Mouse (Mus musculus): Measurements from ENCODE around the gene Dffb. TPM values are rescaled to one million over a fixed set of nuclear protein-coding genes. Genes with fewer than 3 reads are reported as not detected.

Dffb gene
- total RNA-seq (2021) = 10 to 100 TPM; 11.1 to 12.7 TPM
- long read RNA-seq, partial matches to known transcripts = 0 of 3 reads
- long read RNA-seq, other reads (novel, unspliced or antisense) = 3 of 3 reads

GRCm38 (mm10) chr4:153974431-153975291 is at the start of gene Dffb, which contains the start of gene Cep104:
TSS of gene Dffb (minus strand) at chr4:153975126.
TSS of gene Cep104 (plus strand) at chr4:153975194.
- peak; percentile 92 to 97 for DNase-seq (ENCODE audit: low spot score in 2 of 2)

DNA sequence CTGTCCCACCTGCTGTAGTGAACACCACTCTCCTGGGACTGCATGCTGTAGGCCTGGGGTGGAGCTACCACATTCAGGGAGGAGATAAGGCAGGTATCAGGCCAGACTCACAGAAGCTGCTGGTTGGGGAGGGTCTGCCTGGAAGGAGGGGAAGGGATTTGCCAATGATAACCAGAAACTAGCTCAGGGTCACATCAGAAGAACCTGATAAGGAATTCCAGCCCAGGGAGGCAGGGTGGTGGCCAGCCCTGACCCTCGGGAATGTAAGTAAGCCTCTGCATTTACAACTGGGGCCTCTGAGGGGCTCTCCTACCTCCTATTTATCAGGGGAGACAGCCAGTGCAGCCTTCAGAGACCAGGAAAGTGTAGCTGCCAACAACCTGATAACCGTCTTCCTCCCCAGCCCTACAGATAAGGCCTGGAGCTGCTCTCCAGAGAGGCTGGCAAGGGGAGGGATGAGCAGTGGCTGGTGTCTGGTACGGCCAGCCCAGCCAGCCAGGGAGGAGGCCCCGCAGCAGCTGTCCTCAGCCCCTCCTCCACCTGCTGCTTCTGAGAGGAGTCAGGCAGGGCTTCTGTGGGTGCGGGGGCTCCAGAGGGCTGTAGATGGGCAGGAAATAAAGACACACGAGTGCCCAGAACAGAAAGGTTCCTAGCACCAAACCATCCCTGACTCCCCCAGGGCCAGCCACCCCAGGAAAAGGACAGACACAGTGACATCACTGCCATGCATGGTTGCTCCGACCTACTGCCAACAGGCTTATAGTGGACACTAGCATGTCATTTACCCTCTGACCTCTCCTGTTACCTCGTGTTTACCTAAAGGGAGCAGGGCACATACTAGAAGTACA is 49.1 kb upstream of the Dffb start:
- DNase-seq (ENCODE audit: low spot score in 2 of 2) = peak in 1 of 2 experiments; percentile 66

DNA sequence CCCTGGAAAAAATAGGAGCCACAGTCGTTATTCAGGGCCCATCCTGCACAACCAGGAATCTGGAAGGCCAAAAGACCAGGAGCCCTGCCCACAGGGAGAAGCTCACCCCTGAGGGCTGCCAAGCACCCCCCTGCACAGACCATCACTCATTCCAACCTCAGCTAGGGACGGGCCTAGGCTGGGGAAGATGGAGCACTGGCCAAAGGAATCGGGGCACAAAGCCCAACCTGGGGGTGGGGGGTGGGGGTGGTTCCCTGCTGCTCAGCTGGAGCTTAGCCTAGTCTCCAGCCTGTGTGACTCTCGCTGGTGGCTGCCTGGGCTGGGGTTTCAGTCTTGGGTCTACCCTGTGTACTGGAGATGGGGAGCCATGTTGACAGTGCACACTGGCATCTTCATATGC is 47.9 kb upstream of the Dffb start:
- peak in 1 of 2 experiments; percentile 27 for DNase-seq (ENCODE audit: low spot score in 2 of 2)

- no peak for DNase-seq (ENCODE audit: low spot score in 2 of 2)
Observed at GRCm38 (mm10) chr4:154022407-154022806, 47.5 kb upstream of the Dffb start.

DNA sequence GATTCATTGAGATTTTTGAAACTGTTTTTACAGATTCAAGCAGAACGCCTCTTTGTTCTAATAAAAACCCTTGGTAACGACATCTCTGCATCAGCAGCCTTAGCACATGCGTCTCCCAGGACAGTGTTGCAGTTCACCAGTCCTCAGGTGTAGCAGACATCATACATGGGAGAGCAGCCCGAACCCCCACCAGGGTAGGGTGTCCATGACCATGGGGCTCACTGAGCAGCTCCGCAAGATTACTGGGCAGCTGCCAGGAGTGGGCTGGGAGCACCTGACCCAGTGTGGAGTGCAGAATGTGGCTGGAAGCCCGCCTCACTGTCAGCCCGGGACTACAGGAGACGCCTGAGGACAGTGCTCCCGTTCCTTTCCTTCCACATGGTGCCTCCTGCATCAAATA is 46.5 kb upstream of the Dffb start:
- no peak for DNase-seq (ENCODE audit: low spot score in 2 of 2)

DNA sequence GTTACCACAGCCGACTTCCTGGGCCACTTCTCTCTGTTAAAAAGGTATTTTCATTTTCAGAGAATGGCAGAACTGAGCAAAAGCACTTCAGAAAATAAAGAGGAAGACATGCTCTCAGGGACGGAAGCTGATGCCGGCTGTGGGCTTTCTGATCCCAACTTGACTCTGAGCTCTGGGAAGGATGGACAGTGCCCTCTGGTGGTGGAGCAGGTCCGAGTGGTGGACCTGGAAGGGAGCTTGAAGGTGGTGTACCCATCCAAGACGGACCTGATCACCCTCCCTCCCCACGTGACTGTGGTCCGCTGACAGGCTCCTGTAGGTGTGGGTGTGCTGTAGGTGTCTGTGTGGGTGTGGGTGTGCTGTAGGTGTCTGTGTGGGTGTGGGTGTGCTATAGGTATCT is 44.6 kb upstream of the Dffb start:
- peak in 1 of 2 experiments; percentile 53 for DNase-seq (ENCODE audit: low spot score in 2 of 2)

- DNase-seq (ENCODE audit: low spot score in 2 of 2) = no peak
Observed at GRCm38 (mm10) chr4:154015476-154015875, 40.5 kb upstream of the Dffb start.

DNA sequence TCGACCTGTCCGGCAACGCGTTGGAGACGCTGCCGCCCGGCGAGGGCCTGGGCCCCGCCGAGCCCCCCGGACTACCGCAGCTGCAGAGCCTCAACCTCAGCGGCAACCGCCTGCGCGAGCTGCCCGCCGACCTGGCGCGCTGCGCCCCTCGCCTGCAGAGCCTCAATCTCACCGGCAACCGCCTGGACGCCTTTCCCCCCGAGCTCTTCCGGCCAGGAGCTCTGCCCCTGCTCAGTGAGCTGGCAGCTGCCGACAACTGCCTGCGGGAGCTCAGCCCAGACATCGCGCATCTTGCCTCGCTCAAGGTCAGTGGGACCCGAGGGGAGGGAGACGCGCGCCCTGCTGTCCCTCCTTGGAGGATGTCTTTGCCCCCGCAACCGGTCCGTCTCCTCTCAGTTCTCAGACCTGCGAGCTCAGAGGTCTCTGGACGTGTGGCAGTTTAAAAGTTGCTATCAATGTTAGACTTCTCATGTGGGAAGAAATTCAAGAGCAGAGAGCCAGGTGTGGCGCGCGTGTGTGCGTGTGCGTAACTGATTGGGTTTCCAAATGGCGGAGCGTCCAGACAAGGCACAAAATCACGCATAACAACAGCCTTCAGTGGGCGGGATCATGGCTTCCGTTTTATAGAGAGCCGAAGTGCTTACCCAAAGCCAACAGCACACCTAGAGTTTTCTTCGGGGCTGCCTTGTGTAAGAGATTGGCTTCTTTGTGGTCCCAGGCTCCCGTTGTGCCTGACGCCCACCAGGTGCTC is 37.4 kb upstream of the Dffb start:
- DNase-seq (ENCODE audit: low spot score in 2 of 2) = no peak

- peak; percentile 78 to 89 for DNase-seq (ENCODE audit: low spot score in 2 of 2)
Observed at GRCm38 (mm10) chr4:154011646-154012089, 36.7 kb upstream of the Dffb start, which contains the start of gene Lrrc47. TSS of gene Lrrc47 (plus strand) at chr4:154011731.

DNA sequence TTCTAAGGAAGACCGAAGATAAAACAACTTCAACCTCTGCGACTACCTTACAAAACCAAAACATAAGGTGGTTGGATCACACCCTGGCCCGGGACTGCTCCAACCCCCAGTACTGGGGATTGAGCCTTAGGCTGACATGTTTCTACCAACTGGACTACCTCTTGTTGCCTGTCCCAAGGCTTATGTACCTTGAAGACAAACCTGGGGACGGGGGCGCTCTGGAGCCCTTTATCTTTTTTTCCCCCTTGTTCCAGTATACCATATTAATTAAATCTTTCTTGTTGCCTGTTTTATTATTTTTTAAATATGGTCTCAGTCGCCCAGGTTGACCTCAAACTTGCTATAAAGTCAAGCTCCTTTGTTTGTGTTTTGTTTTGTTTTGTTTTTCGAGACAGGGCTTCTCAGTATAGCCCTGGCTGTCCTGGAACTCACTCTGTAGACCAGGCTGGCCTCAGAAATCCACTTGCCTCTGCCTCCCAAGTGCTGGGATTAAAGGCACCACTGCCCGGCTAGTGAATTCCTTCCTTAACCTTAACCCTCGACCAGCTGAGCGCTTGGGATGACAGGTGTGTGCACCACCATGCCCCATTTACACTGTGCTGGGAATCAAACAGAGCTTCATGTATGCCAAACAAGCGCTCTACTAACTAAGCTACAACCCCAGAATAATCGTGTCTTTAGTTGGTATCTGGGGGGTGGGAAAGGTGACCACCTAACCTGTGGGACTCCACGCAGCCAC is 36.1 kb upstream of the Dffb start:
- no peak for DNase-seq (ENCODE audit: low spot score in 2 of 2)

DNA sequence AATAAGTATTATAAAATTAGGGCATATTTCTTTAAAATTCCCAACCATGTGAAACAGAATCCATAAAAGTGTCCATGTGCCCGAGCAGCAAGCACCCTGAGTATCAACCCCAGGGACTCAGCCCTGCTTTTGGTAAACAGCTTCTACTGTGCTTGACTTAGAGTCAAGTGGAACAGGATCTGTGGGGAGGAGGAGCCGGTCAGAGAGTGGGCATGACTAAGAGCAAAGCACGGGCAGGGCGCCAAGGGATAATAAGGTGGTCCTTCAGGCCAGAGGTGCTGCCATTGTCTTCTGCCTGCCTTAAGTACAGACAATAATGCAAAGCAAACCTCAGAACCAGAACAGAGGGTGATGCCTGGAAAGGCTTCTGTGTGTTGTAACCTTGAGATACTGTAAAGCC is 32.8 kb upstream of the Dffb start:
- no peak for DNase-seq (ENCODE audit: low spot score in 2 of 2)

DNA sequence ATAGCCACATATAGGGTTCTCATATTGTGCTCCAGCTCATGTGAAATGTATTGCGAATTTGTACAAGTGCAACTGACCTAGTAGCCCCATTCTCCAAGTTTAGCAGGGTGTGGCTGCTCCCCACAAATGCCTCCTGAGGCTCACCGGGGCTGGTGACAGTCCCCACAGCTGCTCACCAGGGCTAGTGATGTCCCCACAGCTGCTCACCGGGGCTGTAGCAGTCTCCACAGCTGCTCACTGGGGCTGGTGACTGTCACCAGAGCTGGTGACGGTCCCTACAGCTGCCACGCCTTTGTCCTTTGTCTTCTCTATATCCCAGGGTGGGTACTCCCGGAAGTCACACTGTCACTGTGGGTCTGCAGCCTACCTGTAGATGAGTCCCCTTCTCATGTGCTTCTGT is 31.3 kb upstream of the Dffb start:
- no peak for DNase-seq (ENCODE audit: low spot score in 2 of 2)

DNA sequence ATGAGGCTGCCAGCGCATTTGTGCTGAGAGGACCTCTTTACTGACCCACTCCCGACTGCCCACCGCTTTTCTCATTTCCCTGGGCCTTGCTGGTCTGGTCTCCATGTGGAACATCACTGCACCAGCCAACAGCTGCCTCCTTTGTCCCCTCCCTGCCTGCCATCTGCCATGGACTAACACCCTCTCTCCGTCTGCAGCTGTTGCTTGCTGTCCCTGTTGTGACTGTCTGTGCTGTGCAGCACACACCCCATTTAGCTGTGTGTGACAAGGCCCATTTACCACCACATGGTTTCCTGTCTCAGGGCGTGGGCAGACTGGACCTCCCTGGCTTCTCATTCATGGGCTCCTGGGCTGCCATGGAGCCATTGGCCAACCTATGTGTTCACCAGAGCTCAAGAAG is 30.6 kb upstream of the Dffb start:
- no peak for DNase-seq (ENCODE audit: low spot score in 2 of 2)

DNA sequence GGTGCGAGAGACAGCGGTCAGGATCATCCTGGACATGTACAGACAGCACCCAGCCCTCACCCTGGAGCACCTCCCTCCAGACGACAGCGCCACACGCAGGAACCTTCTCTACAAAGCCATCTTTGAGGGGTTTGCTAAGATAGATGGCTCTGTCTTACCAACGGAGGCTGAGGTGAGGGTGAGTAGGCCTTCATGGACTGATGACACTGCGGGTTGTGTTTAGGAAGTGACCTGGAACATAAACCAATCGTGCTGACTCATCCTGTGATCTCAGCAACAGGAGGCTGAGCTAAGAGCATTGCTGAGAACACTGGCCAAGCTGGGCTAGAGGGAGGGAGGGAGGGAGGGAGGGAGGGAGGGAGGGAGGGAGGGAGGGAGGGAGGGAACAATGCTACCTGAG is 18.6 kb upstream of the Dffb start:
- DNase-seq (ENCODE audit: low spot score in 2 of 2) = no peak

GRCm38 (mm10) chr4:153992715-153993114 is 17.8 kb upstream of the Dffb start:
- DNase-seq (ENCODE audit: low spot score in 2 of 2) = no peak

- no peak for DNase-seq (ENCODE audit: low spot score in 2 of 2)
Observed at GRCm38 (mm10) chr4:153980470-153980869, 5.5 kb upstream of the Dffb start.

GRCm38 (mm10) chr4:153979243-153979642 is 4.3 kb upstream of the Dffb start:
- no peak for DNase-seq (ENCODE audit: low spot score in 2 of 2)

DNA sequence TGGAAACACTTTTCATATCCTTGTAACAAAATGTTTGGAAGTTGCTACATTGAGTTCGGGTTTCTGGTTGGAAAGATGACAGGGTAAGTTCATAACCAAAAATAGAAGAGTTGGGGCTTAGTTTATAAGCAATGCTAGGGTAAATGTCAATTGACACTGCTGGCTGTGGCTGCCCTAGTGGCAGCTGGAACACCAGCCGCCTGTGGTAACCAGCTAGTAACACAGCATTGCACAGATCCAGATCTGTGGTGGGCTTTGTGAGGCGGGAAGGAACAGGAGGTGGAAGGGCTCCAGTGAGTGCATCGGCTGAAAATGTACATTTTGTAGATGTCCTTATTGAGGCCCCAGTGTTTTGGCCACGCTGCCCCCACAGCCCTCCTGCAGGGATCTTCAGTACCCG is 842 bp upstream of the Dffb start:
- no peak for DNase-seq (ENCODE audit: low spot score in 2 of 2)

DNA sequence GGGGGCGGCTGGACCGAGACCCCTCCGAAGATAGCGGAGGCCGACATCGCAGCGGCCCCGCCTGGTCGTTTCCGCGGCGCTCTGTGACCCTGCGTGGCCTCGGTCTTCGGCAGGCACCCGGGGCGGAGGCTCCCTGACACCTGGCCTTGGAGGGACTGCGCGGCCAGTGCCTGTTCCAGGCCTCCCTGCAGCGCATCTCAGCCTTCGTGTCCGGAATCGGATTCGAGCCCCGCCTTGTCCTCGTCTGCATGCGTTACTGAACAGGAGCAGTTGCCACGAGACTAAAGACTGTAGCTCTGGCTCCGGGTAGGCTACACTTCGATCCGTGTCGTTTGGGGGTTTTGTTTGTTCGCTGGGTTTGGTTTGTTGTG is 351 bp upstream of the Dffb start:
- DNase-seq (ENCODE audit: low spot score in 2 of 2) = no peak

DNA sequence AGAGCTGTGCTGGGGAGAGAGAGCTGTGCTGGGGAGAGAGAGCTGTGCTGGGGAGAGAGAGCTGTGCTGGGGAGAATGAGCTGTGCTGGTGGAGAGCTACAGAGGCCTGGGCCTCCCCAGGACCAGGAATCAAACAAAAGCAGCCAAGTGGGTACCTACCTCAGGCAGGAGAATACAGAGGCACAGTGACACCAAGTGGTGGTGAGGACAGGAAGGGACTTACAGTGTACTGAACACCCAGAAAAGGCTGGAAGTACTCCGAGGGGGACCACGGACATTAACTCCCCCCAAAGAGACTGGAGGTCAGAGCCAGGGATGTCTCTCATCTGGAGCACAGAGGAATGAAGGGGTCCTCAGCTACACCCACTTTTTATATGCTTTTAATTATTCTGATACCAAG is 6.9 kb downstream of the Dffb start:
- no peak for DNase-seq (ENCODE audit: low spot score in 2 of 2)

DNA sequence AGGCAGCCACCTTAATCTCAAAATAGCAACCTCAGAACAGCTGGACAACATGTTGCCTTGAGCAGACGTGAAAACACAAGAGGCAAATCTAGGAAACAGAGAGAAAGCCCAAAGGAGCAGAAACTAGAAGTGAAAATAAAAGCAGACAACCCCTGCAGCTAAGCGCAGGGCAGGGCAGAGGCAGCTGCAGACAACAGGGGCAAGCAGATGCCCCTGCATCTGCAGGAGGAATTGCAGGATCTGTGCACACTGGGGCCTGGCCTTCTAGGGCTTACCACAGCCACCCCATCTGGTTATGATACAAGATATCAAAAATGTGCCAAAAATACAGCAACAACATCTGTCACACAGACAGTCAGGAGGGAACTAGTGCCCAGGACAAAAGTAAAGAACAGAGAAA is 7.4 kb downstream of the Dffb start:
- DNase-seq (ENCODE audit: low spot score in 2 of 2) = no peak
